Mouse (Mus musculus): ENCODE data around the gene Jund.

The Jund gene

DNA sequence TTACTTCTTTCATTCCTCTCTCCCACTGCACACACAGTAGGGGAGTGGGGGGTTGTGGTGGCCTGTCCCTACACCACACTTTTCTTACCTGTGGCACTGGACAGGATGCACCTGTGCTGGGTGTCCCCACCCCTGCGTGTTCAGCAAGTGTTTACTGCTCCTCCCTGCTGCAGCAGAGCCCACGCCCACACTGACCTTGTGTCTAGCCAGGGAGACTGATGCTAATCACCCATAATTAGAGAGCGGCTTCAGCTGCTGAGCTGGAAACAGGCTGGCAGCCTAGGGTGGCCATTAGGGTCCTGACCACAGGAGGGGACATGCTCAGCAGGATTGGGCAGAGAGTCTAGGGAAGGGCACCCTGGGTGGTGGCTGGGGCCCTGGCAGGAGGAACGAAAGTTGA lies 24.0 kb upstream of the Jund start:
- no peak for DNase-seq (ENCODE audit: low spot score in 2 of 2)

DNA sequence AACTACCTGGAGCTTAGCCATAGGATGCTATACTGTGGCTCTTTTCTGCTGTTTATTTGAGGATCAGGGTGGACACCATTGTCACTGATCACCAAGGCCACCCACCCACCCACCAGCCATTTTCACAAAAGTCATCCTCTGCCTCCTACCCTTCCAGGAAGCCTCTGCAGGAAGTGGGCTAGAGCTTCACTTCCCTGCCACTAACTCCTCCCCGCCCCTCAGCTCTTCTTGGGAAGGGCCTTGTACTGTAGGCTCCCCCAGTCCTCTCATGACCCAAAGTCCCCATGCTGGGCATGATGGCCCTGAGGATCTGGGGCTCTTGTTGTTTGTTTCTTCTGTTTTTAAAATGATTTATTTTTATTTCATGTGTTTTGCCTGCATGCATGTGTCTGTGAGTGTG lies 23.4 kb upstream of the Jund start:
- DNase-seq (ENCODE audit: low spot score in 2 of 2) = peak; percentile 59 to 73

DNA sequence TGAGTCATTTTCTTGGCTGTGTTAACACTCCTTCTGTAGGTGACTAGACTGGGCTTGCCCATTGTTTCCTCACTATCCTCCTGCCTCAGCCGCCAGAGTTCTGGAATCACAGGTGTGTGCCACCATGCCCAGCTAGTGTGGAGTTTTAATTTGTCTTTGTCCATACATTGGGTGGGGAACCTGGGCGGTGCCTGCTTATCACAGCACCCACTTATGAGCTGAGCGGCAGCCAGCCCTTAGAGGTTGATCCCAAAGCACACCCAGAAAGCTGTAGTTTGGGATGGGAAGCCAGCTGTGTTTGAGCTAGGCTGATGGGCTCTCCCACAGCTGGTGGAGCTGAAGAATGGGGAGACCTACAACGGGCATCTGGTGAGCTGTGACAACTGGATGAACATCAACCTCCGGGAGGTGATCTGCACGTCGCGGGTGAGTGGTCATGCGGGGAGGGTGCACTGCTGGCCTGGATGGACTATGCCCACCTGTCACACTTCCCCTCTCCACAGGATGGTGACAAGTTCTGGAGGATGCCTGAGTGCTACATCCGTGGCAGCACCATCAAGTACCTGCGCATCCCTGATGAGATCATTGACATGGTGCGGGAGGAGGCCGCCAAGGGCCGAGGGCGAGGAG lies 21.2 kb upstream of the Jund start:
- no peak for DNase-seq (ENCODE audit: low spot score in 2 of 2)

DNA sequence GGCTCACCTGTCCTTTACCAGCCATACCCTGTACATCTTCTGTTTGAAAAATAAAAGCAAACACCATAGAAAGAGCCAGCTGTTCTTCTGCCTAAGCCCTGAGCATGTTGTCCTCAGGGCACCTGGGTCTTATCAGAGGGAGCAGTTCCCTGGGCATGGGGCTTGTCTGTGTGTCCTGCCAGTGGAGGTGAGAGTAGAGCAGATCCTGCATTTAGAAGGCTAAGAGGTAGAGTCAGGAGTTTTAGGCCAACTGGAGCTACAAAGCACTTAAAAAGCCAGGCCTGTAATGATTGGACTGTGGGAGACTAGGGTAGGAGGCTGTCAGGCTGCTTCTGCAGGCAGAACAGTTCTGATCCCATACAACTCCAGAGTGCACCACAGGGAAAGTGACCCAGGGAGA lies 20.1 kb upstream of the Jund start:
- no peak for DNase-seq (ENCODE audit: low spot score in 2 of 2)

DNA sequence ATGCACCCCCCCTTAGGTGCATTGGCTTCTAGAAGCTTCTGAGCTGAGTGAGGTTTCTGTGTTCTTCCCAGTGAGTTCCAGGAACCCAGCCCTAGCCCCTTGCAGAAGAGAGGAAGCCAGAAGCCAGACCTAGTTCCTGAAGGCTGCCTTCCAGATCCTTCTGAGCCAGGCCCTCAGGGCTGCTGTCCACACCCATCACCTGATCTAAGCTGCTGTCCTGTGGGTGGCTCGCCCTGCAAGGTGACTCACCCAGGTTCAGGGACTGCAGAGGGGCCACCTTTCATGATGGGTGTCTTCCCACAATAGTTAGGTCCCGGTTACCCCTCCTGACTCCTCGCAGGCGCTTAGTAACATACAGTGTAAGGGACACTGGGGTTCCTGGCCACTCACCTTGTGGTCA lies 19.3 kb upstream of the Jund start:
- DNase-seq (ENCODE audit: low spot score in 2 of 2) = no peak

DNA sequence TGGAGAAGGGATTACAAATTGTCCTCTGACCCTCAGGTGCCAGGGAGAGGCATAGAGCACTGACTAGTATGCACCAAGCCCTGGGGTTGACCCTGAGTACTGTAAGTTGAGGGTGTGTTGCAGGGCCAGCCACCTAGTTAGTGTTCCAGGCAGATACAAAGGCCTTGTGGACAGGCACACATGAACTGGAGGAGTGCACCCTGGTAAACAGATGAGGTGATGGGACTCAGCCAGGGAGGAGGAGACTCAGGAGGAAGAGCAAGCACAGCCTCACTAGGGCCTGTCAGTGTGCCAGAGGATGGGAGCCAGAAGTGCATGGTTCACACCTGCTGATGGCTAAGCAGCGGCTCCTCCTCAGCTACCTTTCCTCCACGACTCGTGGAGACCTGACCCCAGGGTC lies 18.7 kb upstream of the Jund start:
- DNase-seq (ENCODE audit: low spot score in 2 of 2) = no peak

DNA sequence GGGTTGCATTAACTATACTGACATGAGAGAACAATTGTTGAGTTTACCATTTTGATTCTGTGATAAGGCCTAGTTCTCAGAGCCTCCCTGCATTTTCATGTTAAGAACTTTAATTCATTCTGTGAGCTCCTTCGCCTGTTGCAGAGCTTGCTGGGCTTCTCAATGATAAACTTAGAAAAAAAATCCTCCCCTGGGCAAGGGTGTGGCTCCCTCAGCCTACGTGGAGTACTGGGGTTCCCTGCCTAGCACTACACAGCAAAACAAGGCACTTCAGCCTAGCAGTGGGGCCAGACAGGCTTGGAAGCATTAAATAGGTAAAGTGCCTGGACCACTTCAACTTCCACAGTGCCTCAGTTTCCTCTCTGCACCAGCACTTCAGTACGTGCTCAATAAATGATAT lies 17.3 kb upstream of the Jund start:
- DNase-seq (ENCODE audit: low spot score in 2 of 2) = no peak

DNA sequence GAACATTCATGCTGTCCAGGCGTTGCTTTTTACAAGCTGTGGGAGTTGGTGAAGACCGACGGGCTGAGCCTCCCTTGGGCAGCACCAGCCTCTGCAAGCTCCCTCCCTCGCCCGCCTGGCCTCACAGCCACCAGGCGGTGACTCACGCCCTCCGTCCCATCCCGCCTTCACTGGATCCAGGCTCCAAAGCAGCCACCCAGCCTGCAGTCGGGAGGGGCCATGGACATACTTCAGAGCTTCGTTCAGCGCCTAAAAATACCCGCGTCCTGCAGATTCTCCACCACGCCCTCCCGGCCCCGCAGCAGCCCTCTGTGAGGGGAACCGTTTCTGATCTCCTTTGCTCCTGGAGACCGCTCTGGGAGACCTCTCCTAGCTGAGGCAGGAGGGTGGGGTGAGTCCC lies 16.6 kb upstream of the Jund start:
- DNase-seq (ENCODE audit: low spot score in 2 of 2) = no peak

DNA sequence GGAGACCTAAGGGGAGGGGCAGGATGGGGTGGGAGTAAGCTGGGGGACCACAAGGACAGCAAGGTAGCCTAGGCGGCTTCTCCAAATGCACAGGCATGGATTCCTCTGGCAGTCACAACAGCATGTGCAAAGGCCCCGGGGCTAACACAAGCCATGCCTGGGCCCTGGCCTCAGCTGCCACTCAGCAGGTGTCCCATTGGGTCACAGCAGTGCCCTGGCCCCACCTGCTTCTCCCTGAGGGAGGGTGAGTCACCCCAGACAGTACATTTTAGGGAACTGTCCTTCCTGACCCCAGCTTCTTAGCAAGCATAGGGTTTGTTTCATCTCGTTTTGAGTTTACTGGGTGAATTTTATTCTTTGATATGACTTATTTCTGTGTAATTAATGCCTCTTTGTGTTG lies 16.1 kb upstream of the Jund start:
- no peak for DNase-seq (ENCODE audit: low spot score in 2 of 2)

DNA sequence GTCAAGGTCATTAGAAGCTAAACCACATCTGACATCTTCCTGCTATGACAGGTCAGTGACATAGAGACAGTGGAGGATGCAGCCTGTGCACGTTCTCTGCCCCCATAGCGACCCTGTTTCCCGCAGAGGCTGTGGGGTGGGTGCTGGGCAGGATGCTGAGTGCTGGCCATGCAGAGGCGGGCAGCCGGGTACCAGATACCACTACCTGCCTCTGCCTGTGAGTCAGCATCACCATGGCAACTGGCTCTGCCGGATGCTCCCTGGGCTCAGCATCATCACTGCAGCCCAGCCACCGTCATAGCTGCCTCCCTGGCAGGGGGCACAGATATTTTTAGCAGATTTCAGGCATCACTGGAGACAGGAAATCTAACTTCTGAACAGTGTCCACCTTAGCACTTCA lies 14.5 kb upstream of the Jund start:
- no peak for DNase-seq (ENCODE audit: low spot score in 2 of 2)

DNA sequence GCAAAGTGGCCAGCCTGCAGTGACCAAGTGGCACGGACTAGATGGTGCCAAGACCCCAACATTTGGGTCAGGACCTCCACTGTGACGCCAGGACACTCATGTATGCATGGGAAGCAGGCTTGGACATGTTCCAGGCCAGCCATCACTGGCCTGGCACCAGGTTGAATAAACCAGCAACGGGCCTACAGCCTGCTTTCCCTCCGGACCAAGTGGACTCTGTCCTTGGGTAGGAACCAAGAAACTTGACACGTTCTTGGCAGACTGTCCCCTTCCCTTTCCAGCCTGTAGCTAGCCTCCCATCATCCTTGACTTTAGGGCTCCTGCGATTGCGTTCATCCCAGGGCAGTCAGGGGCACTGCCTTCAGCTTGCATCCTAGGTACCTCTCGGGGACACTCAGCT lies 11.2 kb upstream of the Jund start:
- DNase-seq (ENCODE audit: low spot score in 2 of 2) = no peak

DNA sequence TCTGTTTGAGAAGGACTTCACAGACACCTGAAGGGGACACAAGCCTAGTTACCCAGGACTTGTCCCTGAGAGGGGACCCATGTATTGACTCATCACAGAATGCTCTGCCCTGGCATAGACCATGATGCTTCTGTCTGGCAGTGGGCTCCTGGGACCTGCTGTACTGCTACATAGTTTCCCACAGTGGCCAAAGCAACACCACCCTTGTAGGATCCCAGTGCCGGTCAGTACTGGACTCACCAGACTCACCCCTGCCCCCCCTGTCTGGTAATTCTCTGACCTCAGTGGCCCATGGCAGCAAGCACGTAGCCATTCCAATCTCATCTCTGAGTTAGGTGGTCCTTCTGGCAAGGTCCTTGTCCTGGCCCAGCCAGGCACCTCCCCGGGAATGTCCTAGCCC lies 10.6 kb upstream of the Jund start:
- DNase-seq (ENCODE audit: low spot score in 2 of 2) = no peak

DNA sequence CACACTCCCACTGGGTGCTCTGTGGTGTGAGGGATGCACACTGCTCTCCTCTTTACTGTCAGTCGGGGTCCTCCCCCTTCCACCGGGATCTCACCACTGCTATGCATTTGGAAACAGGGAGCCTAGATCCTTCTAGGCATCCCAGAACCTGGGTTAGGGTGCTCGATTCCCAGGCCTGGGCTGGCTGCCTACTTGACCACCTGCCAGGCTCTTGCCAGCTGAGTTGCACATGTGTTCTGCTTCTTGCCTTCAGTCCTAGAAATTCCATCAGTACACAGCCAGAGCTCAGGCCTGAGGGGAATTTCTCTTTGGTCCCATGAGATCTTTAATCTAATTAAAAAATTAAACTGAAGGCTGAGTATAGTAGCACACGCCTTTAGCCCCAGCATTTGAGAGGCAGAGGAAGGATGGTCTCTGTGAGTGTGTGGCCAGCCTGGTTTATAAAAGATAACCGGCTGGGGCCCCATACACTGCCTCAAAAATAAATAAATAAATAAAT lies 8.8 kb upstream of the Jund start:
- no peak for DNase-seq (ENCODE audit: low spot score in 2 of 2)

DNA sequence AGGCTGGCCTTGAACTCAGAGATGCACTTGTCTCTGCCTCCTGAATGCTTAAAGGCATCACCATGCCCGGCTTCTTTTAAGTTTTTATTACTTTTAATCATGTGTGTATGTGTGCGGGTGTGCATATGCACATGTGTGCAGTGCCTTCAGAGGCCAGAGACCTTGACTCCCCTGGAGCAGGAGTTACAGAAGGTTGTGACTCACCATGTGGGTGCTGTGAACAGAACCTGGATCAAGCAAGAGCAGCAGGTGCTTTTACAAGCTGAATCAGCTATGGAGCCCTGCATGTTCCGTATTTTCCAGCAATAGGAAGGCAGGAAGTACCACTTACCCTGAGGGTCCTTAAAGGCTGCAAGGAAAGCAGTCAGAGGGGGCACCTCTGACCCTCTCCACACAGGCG lies 7.5 kb upstream of the Jund start:
- DNase-seq (ENCODE audit: low spot score in 2 of 2) = no peak

DNA sequence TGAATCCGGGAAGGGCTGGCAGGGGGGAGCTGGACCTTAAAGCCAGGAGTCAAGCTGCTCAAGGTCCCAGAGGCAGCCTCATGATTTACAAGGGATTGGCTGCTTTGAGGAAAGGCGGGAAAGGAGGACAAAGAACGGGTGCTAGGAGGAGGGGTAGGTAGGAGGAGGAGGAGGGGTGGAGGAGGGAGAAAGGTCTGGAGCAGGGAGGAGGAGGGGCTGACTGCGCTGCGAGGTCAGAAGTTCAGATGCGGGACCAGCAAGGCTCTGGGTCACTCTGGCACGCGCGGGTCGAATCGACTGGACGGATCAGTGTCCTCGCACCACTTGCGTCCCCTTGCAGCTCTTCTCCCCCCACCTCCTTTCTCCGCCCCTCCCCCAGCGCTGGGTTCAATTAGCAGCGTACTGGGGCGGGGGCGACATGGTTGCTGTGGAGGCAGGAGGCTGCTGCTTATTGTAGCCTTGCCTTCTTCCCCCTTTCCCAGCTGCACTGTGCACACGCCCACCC lies 7.0 kb upstream of the Jund start:
- DNase-seq (ENCODE audit: low spot score in 2 of 2) = no peak

DNA sequence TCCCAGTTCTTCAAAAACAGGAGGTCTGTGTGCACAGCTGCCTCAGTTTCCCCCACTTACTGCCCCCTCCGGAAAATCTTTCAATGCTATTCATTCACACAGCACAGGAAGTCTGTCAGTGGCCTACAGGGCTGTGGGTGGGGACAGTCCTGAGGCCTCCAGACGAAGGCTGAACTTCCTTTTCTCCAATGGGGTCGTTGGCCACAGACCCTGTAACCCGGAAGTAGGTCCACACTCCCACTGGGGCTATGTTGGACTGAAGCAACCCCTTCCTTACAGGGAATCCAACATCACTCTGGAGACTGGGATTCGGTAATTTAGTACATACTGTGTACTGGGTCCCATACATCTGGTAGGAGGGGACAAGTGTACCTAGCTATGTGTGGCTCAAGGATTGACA lies 5.1 kb upstream of the Jund start:
- no peak for DNase-seq (ENCODE audit: low spot score in 2 of 2)

DNA sequence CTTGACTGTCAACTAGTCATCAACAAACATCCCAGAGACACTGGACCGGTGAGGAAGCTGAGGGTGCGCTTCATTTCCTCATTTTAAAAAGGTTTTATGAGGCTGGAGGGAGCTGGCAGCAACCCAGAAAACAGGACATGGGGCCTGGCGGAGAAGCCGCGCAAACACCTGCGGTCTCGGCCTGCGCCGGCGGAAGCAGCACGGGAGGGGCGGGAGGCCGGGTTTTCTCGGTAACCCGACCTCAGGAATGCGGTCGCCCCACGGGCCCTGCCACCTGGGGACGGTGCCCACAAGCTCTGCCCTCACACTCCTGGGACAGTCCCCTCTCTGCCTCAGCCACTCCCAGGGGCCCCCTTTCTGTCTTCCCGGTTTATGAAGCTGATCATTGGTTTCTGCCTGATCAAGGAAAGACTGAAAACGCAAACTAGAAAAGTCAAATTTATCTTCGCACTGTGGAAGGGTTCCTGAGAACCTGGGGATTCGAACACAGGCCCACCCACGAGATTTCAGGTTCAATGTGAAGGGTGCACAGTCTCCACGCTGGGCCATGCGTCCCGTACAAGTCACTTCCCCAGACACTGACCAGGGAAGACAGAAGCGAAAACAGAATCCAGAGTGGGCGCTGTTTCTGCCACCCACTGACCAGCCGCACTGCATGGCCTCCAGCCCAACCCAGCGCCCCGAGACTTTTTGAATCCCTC lies 3.3 kb upstream of the Jund start:
- peak; percentile 79 to 82 for DNase-seq (ENCODE audit: low spot score in 2 of 2)

DNA sequence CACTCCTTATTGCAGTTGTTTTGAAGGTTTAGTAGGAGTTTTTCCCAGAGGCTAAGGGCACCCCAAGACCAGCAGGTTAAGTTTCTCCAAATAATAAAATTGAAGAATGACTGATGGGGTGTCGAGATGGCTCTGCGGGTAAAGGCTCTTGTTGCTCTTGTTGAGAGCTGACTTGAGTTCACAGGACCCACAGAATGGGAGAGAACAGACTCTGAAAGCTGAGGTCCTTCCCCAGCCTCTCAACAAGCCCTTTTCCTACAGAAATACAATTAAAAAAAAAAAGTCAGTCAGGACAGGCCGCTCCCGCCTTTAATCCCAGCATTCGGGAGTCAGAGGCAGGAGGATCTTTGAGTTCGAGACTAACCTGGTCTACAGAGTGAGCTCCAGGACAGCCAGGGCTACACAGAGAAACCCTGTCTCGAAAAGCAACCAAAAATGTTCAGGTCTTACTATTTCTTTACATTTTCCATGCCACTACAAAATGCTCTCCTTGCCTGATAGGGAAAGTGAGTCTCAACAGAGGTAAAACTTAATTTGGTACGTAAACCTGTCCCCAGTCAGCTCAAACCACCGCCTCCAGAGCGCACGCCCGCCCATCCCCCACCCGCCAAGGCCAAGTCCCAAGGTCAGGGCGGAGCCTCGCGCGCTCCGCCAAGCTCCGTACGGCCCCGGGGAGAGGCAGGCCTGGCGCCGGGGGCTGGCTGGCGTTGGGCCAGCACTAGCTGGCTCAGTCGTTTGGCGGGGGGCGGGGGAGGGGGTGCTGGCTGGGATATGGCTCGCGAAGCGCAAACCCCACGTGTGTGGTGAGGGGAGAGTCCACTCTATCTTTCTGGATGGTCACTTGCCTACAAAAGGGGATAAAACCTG lies 2.5 kb upstream of the Jund start:
- peak; percentile 75 to 84 for DNase-seq (ENCODE audit: low spot score in 2 of 2)

DNA sequence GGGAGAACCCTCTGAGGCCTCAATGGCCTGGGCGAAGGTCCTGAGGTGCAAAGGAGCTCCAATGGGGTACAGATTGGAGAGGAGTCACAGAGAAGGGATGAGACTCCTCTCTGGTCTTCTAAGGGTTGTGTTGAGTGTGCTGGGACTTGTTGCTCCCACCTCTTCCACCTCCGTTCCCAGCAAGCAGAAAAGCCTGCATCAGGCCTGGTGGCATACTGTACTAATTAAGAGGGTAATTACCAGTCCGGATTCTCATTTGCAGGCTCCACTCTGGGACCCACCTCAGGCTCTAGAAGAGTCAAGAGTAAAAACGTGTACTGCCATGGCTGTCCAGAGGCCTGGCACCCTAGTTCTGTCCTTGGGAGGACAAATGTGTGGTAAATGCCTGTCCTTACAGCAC lies 1.8 kb upstream of the Jund start:
- no peak for DNase-seq (ENCODE audit: low spot score in 2 of 2)

DNA sequence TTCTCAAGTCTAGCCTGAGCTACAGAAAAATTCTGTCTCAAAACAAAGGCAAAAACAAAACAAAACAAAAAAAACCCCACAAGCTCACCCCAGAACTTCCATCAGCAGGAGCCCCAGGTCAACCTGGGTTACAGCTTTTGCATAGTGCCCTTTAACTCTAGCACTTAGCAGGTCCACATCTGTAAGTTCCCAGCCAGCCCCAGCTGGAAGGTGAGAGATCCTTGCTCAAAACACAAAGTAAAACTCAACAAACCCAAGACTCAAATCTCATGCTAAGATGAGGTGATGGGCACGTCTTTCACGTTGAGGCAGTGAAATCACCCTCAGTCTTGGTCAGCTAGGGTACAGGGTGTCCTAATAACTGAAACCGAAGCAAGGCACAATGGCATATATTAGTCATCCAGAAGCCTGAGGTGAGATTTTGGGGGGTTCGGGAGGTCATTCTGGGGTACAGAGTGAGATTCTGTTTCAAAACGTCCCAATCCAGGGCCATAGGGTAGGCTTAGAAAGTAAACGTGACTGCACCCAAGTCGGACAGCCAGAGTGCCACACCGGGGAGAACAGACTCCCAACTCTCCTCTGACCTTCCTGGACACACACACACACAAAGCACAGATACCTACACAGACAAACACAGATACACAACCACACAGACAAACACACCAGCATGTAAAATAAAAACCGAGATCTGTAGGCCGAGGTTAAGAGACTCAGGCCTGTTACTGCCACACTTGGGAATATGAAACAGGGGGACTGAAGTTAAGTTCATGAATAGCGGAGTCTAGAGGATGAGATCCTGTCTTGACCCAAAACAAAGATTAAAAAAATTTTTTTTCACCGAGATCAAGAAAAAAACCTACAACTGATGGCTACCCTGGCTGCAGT lies 1.1 kb upstream of the Jund start:
- DNase-seq (ENCODE audit: low spot score in 2 of 2) = no peak

DNA sequence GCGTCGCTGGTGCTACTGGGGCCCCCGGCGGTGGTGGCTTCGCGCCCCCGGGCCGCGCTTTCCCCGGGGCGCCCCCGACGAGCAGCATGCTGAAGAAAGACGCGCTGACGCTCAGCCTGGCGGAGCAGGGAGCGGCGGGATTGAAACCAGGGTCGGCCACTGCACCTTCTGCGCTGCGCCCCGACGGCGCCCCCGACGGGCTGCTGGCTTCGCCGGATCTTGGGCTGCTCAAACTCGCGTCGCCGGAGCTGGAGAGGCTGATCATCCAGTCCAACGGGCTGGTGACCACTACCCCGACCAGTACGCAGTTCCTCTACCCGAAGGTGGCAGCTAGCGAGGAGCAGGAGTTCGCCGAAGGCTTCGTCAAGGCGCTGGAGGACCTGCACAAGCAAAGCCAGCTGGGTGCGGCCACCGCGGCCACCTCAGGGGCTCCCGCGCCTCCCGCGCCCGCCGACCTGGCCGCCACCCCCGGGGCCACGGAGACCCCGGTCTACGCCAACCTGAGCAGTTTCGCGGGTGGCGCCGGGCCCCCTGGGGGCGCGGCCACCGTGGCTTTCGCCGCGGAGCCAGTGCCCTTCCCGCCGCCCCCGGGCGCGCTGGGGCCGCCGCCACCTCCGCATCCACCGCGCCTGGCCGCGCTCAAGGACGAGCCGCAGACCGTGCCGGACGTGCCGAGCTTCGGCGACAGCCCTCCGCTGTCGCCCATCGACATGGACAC lies 526 bp downstream of the Jund start:
- peak; percentile 69 to 73 for DNase-seq (ENCODE audit: low spot score in 2 of 2)
